Mouse (Mus musculus) cerebral cortex, adult 2 months (tissue): ENCODE data around the gene Tnf.

Experiments used
- WGBS: fragments of 180-500 bp; shearing (Covaris S2); methylation state at CpG from one replicate; pipeline ENCODE4 v1.1.7; 2018; 5-methylcytosine and 5-hydroxymethylcytosine counted together

Gene Tnf

DNA sequence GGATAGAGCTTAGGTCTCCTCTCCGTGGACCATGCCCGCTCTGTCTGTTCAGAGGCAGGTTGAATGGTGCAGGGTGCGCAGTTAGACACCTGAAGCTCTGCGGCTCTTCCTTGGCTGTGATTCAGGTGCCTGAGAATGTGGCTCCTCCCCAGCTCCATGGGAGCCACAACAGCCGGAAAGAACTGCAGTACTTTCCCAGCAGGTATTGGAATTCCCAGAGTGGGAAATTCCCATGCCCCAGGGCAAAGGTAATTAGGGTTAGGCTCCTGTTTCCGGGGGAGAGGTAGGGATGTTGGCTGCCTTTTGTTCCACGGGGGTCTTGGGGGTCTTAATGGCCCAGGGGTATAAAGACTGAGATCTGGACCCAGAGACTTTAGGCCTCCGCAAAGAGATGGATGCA is 2.9 kb downstream of the Tnf start:
- WGBS, result 56% methylated on average over 8 of the region's 8 CpGs

DNA sequence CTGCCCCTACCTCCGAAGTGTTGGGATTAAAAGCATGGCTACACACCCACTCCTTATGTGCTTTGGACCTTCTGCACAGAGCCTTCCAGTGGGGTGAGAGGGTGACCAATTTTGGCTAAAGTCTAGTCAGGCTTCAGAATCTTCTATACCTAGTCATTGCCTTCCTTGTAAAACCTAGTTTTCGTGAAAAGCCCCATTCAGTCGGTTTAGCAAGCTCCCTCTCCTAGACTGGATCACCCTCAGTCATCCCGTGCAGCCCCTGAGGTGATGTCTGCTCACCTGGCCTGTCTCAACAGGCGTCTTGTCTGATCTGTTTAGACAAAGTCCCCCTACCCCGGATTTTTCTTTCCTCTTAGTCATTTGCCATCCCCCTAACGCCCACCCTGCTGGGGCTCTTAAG is 3.8 kb downstream of the Tnf start:
- WGBS, result 78% methylated on average over 7 of the region's 7 CpGs

DNA sequence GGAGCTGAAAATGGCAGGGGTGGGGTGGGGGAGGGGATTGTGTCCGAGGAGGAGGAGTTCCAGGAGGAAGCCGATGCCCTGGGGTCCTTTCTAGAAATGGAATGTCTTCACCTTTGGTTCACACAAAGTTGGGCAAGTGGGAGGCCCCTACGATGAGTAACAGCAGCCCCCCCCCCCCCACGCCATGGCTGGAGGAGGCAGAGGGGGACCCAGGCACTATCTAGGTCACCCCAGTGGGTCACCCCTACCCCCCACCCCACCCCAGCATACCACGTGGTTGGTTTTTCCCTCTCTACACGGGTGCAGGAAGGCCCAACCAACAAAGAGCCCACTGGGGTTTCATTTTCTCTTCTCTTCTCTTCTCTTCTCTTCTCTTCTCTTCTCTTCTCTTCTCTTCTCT is 4.7 kb downstream of the Tnf start:
- WGBS, result 36% methylated on average over 6 of the region's 6 CpGs

GRCm38 (mm10) chr17:35196321-35196641 is 5.5 kb downstream of the Tnf start:
- whole genome bisulfite sequencing, result 44% methylated on average over 9 of the region's 9 CpGs

- WGBS, result 2% methylated on average over 66 of the region's 66 CpGs
Observed at GRCm38 (mm10) chr17:35195631-35196320, 6.0 kb downstream of the Tnf start.

DNA sequence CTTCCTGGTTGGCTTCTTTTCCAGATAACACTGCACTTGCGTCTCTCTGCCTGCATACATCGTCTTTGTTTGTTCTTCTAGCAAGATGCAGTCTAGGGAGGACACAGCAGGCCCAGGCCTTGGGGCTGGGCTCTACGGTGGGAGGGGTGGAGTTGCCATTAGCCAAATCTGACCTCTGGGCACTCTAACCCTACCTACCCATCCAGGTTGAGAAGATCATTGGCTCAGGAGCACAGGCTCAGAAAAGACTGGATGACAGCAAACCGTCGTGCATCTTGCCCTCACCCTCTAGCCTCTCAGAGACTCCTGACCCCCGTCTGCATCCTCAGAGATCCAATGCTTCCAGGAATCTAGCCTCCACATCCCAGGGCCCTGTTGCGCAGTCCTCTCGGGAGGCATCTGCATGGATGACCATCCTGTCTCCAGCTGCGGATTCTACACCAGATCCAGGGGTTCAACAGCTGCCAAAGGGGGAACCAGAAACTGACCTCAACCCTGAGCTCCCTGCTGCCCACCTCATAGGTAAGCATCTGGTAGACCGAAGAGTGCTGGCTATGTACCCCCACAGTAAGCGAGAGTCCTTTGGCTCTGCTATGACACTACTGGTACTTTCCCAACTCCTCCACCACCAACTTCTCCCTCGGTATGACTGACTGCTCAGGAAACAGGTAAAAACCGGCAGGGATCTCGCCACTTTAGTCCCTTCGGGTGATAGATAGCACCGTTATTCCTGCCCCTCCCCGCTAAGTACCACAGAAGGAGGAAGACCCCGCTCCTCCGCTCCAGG is 6.8 kb downstream of the Tnf start:
- 45% methylated on average over 19 of the region's 19 CpGs for WGBS

GRCm38 (mm10) chr17:35193881-35194843 is 7.6 kb downstream of the Tnf start, which contains the start of gene Ltb:
Ltb (plus strand) TSS chr17:35194439.
- WGBS, result 83% methylated on average over 28 of the region's 28 CpGs

DNA sequence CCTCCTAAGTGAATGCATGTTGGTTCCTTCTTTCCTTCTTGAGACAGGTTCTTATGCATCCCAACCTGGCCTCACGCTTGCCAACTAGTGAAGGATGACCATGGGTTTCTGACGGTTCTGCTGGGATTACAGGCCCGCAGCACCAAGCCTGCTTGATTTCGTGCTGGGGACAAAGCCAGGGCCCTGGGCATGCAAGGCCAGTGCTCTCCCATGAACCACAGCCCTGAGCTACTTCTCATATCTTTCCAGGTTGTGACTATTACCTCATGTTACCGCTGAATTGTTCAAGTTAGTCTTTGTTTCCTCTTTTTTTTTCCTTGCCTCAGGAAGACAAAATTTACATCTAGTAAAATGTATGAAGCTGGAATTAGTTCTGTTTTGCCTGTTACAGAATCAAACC is 8.9 kb downstream of the Tnf start:
- 89% methylated on average over 5 of the region's 5 CpGs for WGBS

DNA sequence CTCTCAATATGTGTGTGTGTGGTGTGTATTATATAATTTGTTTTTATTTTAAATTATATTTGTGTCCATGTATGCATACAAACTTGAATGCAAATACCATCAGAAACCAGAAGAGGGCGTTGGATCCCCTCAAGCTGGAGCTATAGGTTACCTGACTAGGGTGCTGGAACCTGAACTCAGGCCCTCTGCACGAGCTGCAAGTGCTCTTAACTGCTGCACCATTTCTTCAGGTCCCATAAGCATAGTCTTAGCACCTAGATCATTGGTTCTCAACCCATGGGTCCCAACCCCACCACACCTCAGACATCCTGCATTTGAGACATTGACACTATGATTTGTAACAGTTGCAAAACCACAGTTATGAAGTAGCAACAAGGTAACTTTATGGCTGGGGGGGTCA is 10.1 kb downstream of the Tnf start:
- 68% methylated on average over 2 of the region's 2 CpGs for whole genome bisulfite sequencing

GRCm38 (mm10) chr17:35190096-35190495 is 11.7 kb downstream of the Tnf start:
- WGBS, result 74% methylated on average over 4 of the region's 4 CpGs

- WGBS, result 73% methylated on average over 1 of the region's 1 CpGs
Observed at GRCm38 (mm10) chr17:35189186-35189585, 12.6 kb downstream of the Tnf start.

GRCm38 (mm10) chr17:35187959-35188610 is 13.7 kb downstream of the Tnf start, which contains the start of gene Lst1:
Lst1 (minus strand) TSS chr17:35188439.
- WGBS, result 81% methylated on average over 7 of the region's 7 CpGs

DNA sequence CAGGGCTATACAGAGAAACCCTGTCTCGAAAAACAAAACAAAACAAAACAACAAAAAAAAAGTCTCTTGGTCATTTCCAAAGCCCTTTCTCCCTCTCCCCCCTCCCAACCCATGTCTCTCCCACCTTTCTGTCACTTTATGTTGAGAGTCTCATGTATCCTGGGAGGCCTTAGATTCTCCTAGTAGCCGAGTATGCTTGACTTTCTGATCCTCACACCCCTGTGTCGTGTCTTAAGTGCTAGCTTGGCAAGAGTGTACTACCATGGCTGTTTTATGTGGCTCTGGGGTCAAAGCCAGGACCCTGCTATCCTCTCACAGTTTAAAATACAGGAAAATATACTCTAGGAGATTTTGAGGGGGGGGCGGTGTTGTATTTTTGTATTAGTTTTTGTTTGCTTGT is 14.5 kb downstream of the Tnf start:
- WGBS, result 76% methylated on average over 4 of the region's 4 CpGs

- WGBS, result 4% methylated on average over 4 of the region's 4 CpGs
Observed at GRCm38 (mm10) chr17:35186681-35187080, 15.1 kb downstream of the Tnf start.

DNA sequence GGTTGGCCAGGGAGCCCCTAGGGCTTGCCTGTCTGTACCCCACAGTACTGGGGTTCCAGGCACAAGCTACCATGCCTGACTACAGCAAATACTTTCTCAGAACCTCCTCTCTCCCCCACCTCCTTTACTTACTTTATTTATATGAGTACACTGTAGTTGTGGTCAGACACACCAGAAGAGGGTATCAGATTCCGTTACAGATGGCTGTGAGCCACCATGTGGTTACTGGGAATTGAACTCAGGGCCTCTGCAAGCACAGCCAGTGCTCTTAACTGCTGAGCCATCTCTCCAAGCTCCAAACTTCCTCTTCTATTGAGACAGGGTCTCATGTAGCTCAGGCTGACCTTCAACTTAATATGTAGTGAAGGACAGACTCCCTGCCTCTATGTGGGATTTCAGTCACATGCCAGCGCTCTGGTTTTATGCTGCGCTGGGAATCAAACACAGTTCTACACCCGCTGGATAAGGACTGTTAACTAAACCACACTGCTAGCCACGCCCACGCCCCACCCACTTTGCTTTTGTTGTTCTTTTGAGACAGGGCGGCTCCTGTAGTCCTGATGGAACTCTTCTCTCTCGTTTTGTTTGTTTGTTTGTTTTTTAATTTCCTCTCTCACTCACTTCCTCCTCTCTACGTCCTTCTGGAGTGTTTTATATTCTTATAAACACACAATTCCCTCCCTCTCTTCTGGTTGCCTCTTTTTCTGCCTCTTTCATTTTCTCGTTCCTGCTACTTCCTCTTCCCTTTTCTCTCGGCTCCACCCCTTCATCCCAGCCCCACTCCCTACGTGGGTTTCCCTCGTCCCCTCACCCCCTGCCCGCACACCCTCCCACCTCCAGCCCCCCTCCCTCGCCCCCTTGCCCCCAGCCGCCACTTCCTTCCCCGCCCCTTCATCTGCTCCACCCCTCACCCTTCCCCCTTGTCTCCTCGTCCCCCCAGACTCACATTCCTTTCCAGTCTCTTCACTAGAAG is 15.9 kb downstream of the Tnf start:
- 7% methylated on average over 18 of the region's 18 CpGs for WGBS

DNA sequence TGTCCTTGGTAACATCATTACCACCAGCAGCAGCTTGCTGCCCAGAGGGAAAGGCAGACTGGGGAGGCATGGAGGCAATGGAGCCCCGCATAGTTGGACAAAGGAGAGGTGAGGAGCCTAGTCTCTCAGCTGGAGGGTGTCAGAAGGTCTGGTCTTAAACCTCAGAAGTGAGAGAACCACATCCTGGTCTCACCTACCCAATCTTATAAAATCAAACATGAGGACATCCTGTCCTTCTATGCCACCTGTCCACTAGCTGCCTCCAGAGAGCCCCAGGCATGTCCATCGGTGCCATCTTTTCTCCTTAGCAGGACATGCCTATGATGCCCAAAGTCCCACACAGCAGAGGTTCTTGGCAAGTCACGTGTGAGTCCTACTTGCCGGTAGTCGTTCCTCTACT is 21.7 kb downstream of the Tnf start:
- WGBS, result 95% methylated on average over 5 of the region's 5 CpGs

DNA sequence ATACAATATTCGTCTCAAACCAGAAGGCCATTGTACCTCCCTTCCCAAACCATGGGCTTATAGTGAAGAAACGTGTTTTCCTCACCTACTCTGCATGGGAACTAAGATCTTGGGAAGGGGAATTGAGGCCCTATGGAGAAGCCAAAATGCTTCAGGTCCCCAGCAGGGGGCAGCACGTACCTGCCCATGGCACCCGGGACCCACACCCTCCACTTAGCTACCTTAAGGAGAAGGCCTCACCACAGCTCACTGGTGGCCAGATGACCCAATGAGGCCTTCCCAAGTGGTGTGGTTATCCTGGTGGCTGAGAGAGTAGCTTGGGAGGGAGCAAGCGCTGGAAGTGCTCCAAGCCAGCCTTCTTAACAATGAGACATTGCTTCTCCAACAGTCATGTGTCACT is 23.3 kb downstream of the Tnf start:
- WGBS, result 35% methylated on average over 5 of the region's 5 CpGs

- 76% methylated on average over 2 of the region's 2 CpGs for WGBS
Observed at GRCm38 (mm10) chr17:35175968-35176367, 25.8 kb downstream of the Tnf start, which contains the start of gene Aif1. Aif1 (minus strand) TSS chr17:35176068.

GRCm38 (mm10) chr17:35175382-35175781 is 26.4 kb downstream of the Tnf start:
- WGBS, result 87% methylated on average over 6 of the region's 6 CpGs

DNA sequence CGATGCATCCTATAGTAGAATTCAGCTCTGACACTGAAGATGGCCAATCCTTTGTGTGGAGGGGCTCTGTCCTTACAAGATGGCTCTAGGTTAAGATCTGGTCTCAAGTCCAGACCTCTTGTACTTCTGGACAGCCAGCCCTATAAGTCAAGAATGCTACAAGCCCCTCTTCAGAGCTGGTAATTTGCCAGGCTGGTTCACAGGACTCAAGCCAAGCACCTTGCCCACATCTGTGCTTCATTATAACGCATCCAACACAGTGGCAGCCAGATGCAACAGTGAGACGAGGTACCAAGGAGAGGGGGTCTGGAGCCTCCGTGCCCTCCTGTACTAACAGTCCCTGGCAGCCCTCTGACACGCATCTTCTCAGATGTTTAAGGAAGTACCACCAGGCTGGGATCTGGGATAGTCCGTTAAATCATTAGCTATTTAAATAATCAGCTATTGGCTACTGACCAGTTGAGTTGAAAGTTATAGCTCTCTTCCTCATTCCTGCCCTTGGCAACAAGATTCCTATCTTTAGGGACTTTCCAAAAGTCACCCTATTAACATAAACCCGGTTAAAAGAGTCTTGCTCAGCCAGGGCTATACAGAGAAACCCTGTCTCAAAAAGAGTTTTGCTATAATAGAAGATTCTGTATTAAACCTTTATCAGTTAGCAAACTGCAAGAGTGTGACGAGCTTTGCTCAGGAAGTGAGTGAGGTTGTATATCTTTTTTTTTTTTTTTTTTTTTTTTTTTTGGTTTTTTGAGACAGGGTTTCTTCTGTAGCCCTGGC is 27.4 kb downstream of the Tnf start:
- 66% methylated on average over 8 of the region's 8 CpGs for WGBS
